Mouse (Mus musculus): ENCODE measurements around the gene Slc44a3. TPM values are rescaled to one million over a fixed set of nuclear protein-coding genes. Genes with fewer than 3 reads are reported as not detected.

Gene Slc44a3
- polyA plus RNA-seq, 1 experiment, result 2.3 TPM

GRCm38 (mm10) chr3:121577641-121578040 lies 45.4 kb upstream of the Slc44a3 start:
- H3K36me3 ChIP-seq (ENCODE audit: control insufficient read depth, insufficient read depth), result no peaks in the 10 kb centered on the region
- no peak for TF ChIP-seq E2F4 (IDR thresholded peaks at IDR 0.05; ENCODE audit: insufficient read depth)
- TF ChIP-seq TCF12 (IDR thresholded peaks at IDR 0.05; ENCODE audit: insufficient read depth, poor library complexity, severe bottlenecking), result no peak
- no peak for TF ChIP-seq MAX (IDR thresholded peaks at IDR 0.05; ENCODE audit: low read depth)
- TF ChIP-seq REST (IDR thresholded peaks at IDR 0.05; ENCODE audit: insufficient read depth, insufficient read length), result no peak
- no peak for TF ChIP-seq MYOD1 (IDR thresholded peaks at IDR 0.05; ENCODE audit: control insufficient read depth in 1 of 3, insufficient read length in 2 of 3, low read depth in 2 of 3)
- no peak for TF ChIP-seq USF1 (IDR thresholded peaks at IDR 0.05; ENCODE audit: low read depth)
- TF ChIP-seq POLR2AphosphoS2 (IDR thresholded peaks at IDR 0.05; ENCODE audit: insufficient read length, low read depth), result no peak
- TF ChIP-seq MYOG (IDR thresholded peaks at IDR 0.05; ENCODE audit: control insufficient read depth in 1 of 3, insufficient read depth in 1 of 3, insufficient read length in 2 of 3, low read depth in 2 of 3), result no peak
- TF ChIP-seq TCF3 (IDR thresholded peaks at IDR 0.05; ENCODE audit: insufficient read length, low read depth), result no peak
- TF ChIP-seq POLR2A (IDR thresholded peaks at IDR 0.05; ENCODE audit: insufficient read length, low read depth), result no peak
- TF ChIP-seq SRF (IDR thresholded peaks at IDR 0.05; ENCODE audit: control insufficient read depth, insufficient read length, low read depth), result no peak
- TF ChIP-seq CEBPB (IDR thresholded peaks at IDR 0.05; ENCODE audit: insufficient read depth, poor library complexity, severe bottlenecking), result no peak
- peak overlapping the region; percentile 62 for H3K4me2 ChIP-seq (ENCODE audit: low read depth)
- H3K4me3 ChIP-seq, result no peak overlapping the region
- no peak overlapping the region for H3ac ChIP-seq (ENCODE audit: control insufficient read depth, insufficient read length)
- no peaks in the 10 kb centered on the region for H3K79me2 ChIP-seq (ENCODE audit: control insufficient read depth, insufficient read depth)
- H3K27me3 ChIP-seq (ENCODE audit: control insufficient read depth, insufficient read depth, insufficient read length), result no peaks in the 10 kb centered on the region

- TF ChIP-seq CEBPB (IDR thresholded peaks at IDR 0.05; ENCODE audit: insufficient read depth, poor library complexity, severe bottlenecking), result peak; percentile 30; the same call in 1 of the 2 replicates
- TF ChIP-seq TCF12 (IDR thresholded peaks at IDR 0.05; ENCODE audit: insufficient read depth, poor library complexity, severe bottlenecking), result peak; percentile 48
- TF ChIP-seq MAX (IDR thresholded peaks at IDR 0.05; ENCODE audit: low read depth), result no peak
- TF ChIP-seq USF1 (IDR thresholded peaks at IDR 0.05; ENCODE audit: low read depth), result peak; percentile 98
- TF ChIP-seq MYOD1 (IDR thresholded peaks at IDR 0.05; ENCODE audit: control insufficient read depth in 1 of 3, insufficient read length in 2 of 3, low read depth in 2 of 3), result peak in 1 of 3 experiments; percentile 20
- Histone ChIP-seq H3K36me3 (ENCODE audit: control insufficient read depth, insufficient read depth) (no peaks in the 10 kb centered on the region), H3K79me2 (ENCODE audit: control insufficient read depth, insufficient read depth) (no peaks in the 10 kb centered on the region), H3K4me2 (ENCODE audit: low read depth) (peak overlapping the region; percentile 62), H3K27me3 (ENCODE audit: control insufficient read depth, insufficient read depth, insufficient read length) (no peaks in the 10 kb centered on the region), H3ac (ENCODE audit: control insufficient read depth, insufficient read length) (no peak overlapping the region), H3K4me3 (no peak overlapping the region)
Observed at GRCm38 (mm10) chr3:121577032-121577591, 44.9 kb upstream of the Slc44a3 start.

DNA sequence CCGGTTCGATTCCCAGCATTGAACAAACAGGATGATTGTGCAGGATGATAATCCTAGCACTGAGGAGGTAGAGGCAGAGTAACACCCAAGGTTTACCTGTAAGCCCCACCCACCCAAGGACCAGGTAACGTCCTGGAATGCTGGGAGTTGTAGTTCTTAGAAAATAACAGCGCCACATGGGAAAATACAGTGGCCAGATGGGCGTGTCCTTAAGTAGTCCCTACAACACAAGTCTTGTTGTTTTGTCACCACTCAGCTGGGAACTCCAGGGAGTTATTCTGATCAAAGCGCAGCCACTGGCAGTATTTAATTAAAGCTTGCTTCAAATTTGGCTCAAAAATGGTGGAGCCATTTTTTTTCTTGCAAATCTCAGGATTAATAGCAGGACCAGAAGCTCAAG lies 44.2 kb upstream of the Slc44a3 start:
- no peaks in the 10 kb centered on the region for H3K79me2 ChIP-seq (ENCODE audit: control insufficient read depth, insufficient read depth)
- TF ChIP-seq REST (IDR thresholded peaks at IDR 0.05; ENCODE audit: insufficient read depth, insufficient read length) (no peak), MYOG (IDR thresholded peaks at IDR 0.05; ENCODE audit: control insufficient read depth in 1 of 3, insufficient read depth in 1 of 3, insufficient read length in 2 of 3, low read depth in 2 of 3) (no peak), POLR2AphosphoS2 (IDR thresholded peaks at IDR 0.05; ENCODE audit: insufficient read length, low read depth) (no peak), MYOD1 (IDR thresholded peaks at IDR 0.05; ENCODE audit: control insufficient read depth in 1 of 3, insufficient read length in 2 of 3, low read depth in 2 of 3) (no peak), TCF3 (IDR thresholded peaks at IDR 0.05; ENCODE audit: insufficient read length, low read depth) (no peak)
- H3K36me3 ChIP-seq (ENCODE audit: control insufficient read depth, insufficient read depth), result no peaks in the 10 kb centered on the region
- no peaks in the 10 kb centered on the region for H3K27me3 ChIP-seq (ENCODE audit: control insufficient read depth, insufficient read depth, insufficient read length)
- H3K4me2 ChIP-seq (ENCODE audit: low read depth), result peak overlapping the region; percentile 62
- H3K4me3 ChIP-seq, result no peak overlapping the region
- no peak overlapping the region for H3ac ChIP-seq (ENCODE audit: control insufficient read depth, insufficient read length)

- no peaks in the 10 kb centered on the region for H3K27me3 ChIP-seq (ENCODE audit: control insufficient read depth, insufficient read depth, insufficient read length)
- no peak overlapping the region for H3ac ChIP-seq (ENCODE audit: control insufficient read depth, insufficient read length)
- no peak overlapping the region for H3K4me3 ChIP-seq
- no peak for TF ChIP-seq CEBPB (IDR thresholded peaks at IDR 0.05; ENCODE audit: insufficient read depth, poor library complexity, severe bottlenecking)
- TF ChIP-seq MYOG (IDR thresholded peaks at IDR 0.05; ENCODE audit: control insufficient read depth in 1 of 3, insufficient read depth in 1 of 3, insufficient read length in 2 of 3, low read depth in 2 of 3), result no peak
- no peak for TF ChIP-seq POLR2AphosphoS2 (IDR thresholded peaks at IDR 0.05; ENCODE audit: insufficient read length, low read depth)
- TF ChIP-seq POLR2A (IDR thresholded peaks at IDR 0.05; ENCODE audit: insufficient read length, low read depth), result no peak
- H3K4me2 ChIP-seq (ENCODE audit: low read depth), result peak overlapping the region; percentile 48
- no peaks in the 10 kb centered on the region for H3K79me2 ChIP-seq (ENCODE audit: control insufficient read depth, insufficient read depth)
- H3K36me3 ChIP-seq (ENCODE audit: control insufficient read depth, insufficient read depth), result no peaks in the 10 kb centered on the region
Observed at GRCm38 (mm10) chr3:121574386-121574785, 42.2 kb upstream of the Slc44a3 start.

DNA sequence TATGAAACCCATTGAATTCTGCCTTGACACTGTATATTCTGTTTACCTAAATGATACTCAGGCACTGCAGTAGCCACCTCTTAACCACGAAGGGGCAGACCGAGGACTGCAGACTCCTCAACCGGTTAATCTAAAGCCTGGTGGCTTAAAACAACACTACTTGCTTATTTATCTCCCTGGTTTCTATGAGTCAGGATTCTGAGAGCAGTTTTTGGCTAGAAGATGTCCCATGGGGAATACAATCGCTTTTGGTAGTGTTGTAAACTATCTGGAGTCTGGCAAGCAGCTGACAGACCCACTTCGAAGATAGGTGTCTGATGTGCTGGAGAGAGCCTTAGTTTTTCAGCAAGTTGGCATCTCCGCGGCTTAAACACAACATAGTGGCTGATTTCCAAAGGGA lies 41.7 kb upstream of the Slc44a3 start:
- Histone ChIP-seq H3K4me3 (no peak overlapping the region), H3ac (ENCODE audit: control insufficient read depth, insufficient read length) (no peak overlapping the region), H3K79me2 (ENCODE audit: control insufficient read depth, insufficient read depth) (no peaks in the 10 kb centered on the region), H3K36me3 (ENCODE audit: control insufficient read depth, insufficient read depth) (no peaks in the 10 kb centered on the region), H3K27me3 (ENCODE audit: control insufficient read depth, insufficient read depth, insufficient read length) (no peaks in the 10 kb centered on the region), H3K4me2 (ENCODE audit: low read depth) (peak overlapping the region; percentile 48)
- TF ChIP-seq CEBPB (IDR thresholded peaks at IDR 0.05; ENCODE audit: insufficient read depth, poor library complexity, severe bottlenecking) (no peak; the same call in 1 of the 2 replicates), POLR2AphosphoS2 (IDR thresholded peaks at IDR 0.05; ENCODE audit: insufficient read length, low read depth) (no peak), MYOG (IDR thresholded peaks at IDR 0.05; ENCODE audit: control insufficient read depth in 1 of 3, insufficient read depth in 1 of 3, insufficient read length in 2 of 3, low read depth in 2 of 3) (no peak), TCF12 (IDR thresholded peaks at IDR 0.05; ENCODE audit: insufficient read depth, poor library complexity, severe bottlenecking) (no peak), POLR2A (IDR thresholded peaks at IDR 0.05; ENCODE audit: insufficient read length, low read depth) (no peak), SRF (IDR thresholded peaks at IDR 0.05; ENCODE audit: control insufficient read depth, insufficient read length, low read depth) (no peak), E2F4 (IDR thresholded peaks at IDR 0.05; ENCODE audit: insufficient read depth) (no peak), USF1 (IDR thresholded peaks at IDR 0.05; ENCODE audit: low read depth) (no peak), REST (IDR thresholded peaks at IDR 0.05; ENCODE audit: insufficient read depth, insufficient read length) (no peak)

All from myocyte (in vitro differentiated cells).